Mouse (Mus musculus) yolk sac, embryonic 10.5 days (tissue): ENCODE results near the gene Usf2.

Source experiments
- DNase-seq: peaks from one replicate; pipeline ENCODE4 v3.0.0-alpha.2; 2017; ENCODE audit warnings: low spot score

Gene Usf2

DNA sequence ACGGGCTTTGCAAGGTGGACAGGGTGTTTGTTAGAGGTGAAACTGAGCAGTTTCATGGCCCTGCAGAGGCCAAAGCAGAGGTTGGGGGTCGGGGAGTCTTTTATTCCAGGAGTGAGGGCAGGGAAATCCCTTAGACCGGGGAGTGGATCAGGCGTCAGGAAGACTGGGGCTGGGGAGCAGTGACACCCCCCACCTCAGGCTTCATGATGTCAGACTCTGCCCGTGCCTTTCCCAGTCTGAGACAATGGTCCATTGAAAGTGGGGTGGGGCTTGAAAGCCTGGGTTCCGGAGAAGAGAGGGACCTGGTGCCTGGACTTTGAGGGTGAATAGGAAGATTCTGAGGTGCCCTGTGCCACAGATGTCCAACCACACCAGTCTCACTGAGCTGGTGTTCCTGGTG, 39.9 kb downstream of the Usf2 start:
- no peak for DNase-seq

DNA sequence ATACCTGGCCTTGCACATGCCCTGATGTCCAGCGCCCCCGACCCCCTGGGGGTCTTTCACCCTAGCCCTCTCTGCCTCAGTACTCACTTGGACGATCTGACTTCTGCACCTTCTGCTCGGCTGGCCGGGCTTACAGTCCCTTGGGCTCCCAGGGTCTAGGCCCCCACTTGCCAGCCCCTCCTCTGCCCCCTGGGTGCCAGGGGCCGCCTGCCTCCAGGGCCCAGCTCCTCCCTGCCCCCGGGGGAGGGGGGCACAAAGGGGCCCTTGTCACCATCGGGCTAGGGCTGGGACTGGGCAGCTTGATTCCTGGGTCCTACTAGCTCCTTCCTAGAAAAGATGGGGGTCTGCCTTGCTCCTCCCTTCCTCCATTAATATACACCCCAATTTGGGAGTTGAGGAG, 41.9 kb downstream of the Usf2 start, which contains the start of gene Mag:
Mag (minus strand) TSS at position 142 of the 400 bp plus-strand sequence.
- no peak for DNase-seq

DNA sequence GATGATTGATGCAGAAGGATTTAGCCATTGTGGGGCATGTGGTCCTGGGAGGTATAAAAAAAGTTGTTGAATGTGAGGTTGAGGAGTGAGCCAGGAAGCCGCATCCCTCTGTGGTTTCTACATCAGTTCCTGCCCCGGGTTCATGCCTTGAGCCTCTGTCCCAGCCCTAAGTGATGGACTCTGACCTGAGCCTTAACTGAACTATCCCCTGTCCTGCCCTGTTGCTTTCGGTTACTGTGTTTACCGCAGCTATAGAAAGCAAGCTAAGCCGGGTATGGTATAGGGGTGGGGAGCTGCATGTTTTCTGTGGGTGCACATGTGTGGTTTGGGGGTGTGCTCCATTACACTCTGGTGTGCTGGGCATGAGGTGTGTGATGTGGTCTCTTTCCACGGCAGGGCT, 46.8 kb downstream of the Usf2 start:
- DNase-seq: peak; percentile 25

DNA sequence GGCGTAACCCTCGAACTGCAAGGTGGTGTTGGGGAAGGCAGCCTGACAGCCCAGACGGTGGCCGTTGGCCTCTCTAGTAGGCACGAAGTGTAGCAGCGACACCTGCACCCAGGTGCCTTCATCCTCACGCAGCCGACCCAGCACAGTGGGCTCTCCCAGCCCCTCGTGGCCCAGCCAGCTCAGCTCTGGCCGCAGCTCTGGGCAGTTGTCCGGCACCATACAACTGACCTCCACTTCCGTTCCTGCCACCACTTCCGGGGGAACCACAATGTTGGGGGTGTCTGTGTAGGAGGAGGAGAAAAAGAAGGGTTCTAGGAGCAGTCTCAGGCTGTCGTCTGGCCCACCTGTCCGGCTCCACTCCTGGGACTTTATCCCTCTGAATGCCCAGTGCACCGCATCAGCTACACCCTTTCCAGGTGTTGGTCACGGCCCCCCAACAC, 47.6 kb downstream of the Usf2 start:
- no peak for DNase-seq

DNA sequence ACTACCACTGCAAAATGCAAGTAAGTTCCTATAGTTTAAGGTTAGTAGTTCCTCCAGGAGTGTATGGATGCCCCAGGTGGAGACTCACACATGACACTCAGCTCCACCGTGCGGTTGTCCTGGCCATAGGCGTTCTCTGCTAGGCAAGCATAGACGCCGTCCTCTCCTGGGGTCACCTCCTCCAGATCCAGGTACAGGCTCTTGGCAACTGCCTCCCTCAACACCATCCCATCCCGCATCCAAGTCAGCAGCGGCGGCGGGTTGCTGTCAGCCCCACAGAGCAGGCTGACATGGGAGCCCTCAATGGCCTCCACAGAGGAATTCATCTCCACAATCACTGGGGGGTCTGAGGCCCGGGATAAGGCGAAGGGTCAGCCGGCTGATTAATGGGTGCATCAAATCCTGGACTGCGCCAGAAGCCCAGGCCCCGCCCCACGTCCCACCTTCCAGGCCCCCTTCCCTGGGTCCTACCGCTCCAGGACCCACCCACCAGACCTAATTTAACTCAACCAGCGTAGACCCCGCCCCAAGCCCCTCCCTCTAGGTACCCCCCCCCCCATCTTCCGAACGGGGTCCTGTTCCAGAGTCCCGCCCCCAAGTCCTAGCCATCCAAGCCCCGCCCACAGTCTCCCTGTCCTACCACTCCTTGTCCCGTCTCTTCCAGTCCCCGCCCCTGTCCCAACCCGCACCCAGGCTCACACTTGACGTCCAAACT, 48.2 kb downstream of the Usf2 start:
- DNase-seq: peak; percentile 39

DNA sequence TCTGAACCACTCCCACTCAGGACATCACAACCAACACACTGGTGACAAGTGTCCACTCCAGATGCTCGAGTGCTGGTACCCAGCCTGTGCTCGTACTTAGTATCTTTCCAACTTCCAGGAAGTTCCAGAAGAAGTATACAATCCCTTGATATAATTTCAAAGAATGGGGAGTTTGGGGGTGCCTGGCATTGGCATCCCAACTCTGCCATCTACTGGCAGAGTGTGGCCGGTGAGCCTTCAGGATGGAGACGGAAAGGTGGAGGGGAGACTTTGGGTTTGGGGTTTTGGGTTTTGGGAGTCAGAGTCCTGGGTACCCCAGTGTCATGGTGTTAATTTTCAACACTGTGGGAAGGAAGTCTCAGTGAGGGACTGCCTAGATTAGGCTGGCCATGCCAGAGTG, 52.6 kb downstream of the Usf2 start:
- DNase-seq: no peak
